Mouse (Mus musculus): ENCODE data around the gene Gm17361. TPM values are rescaled to one million over a fixed set of nuclear protein-coding genes. Genes with fewer than 3 reads are reported as not detected.
"Not testable (repeated sequence)": the region's sequence is repeated elsewhere in the genome, so short reads cannot be mapped to it uniquely, and the experiment has no call there.

Gm17361 gene
- polyA plus RNA-seq (2017; shearing (Covaris generic)), result not detected

GRCm38 (mm10) chrX:125003863-125004262 is at the start of gene Gm17361:
TSS of gene Gm17361 (plus strand) at chrX:125004163.
- not testable (repeated sequence) for ATAC-seq

Data from inflammation-experienced regulatory T-cells, adult 6 months (primary cell).